Mouse (Mus musculus) G1E (cell line): Measurements from ENCODE around the gene Sbno2. TPM values are rescaled to one million over a fixed set of nuclear protein-coding genes. Genes with fewer than 3 reads are reported as not detected.

Experiments used
- ATAC-seq: 2 replicates; pipeline ENCODE4 v1.8.0; 2016; ENCODE audit warnings: mild to moderate bottlenecking; ENCODE audit not compliant: insufficient number of reproducible peaks, poor library complexity, low FRiP score, severe bottlenecking; ENCODE audit errors: extremely low read depth
- DNase-seq: peaks from one replicate; pipeline ENCODE4 v3.0.0; 2012; ENCODE audit warnings: low spot score
- H3K27me3 ChIP-seq: 2 replicates; pipeline ENCODE4 v1.6.1; 2012; ENCODE audit warnings: mild to moderate bottlenecking, low read length, inconsistent platforms; ENCODE audit not compliant: insufficient read depth
- H3K36me3 ChIP-seq: replicated peaks from 2 replicates; pipeline ENCODE3; 2012; ENCODE audit warnings: mild to moderate bottlenecking, inconsistent platforms
- H3K4me1 ChIP-seq: 2 replicates; pipeline ENCODE4 v1.6.1; 2012; ENCODE audit warnings: low read depth, low read length, inconsistent platforms, mixed read lengths; ENCODE audit not compliant: insufficient read depth
- H3K4me3 ChIP-seq: 2 replicates; pipeline ENCODE4 v1.5.1; 2012; ENCODE audit warnings: low read depth, mild to moderate bottlenecking, inconsistent platforms, low read length, moderate library complexity, mixed read lengths
- H3K9me3 ChIP-seq: replicated peaks from 2 replicates; pipeline ENCODE4 v1.6.1; 2012; ENCODE audit warnings: inconsistent platforms
- CTCF ChIP-seq: IDR thresholded peaks from 2 replicates; pipeline ENCODE4 v1.5.1; 2012; ENCODE audit warnings: low read depth, low read length, inconsistent platforms, mixed read lengths
- GATA1 ChIP-seq: IDR thresholded peaks from 2 replicates; pipeline ENCODE4 v1.6.1; 2012; ENCODE audit warnings: borderline replicate concordance, low read length, inconsistent platforms, mixed read lengths
- GATA2 ChIP-seq: IDR thresholded peaks from 2 replicates; pipeline ENCODE4 v1.6.1; 2012; ENCODE audit warnings: low read depth, low read length, inconsistent platforms, borderline replicate concordance
- POLR2AphosphoS5 ChIP-seq: IDR thresholded peaks from 2 replicates; pipeline ENCODE4 v1.6.1; 2012; ENCODE audit warnings: low read depth, low read length, inconsistent platforms; ENCODE audit not compliant: insufficient replicate concordance
- TAL1 ChIP-seq: conservative IDR thresholded peaks from 2 replicates; pipeline ENCODE4 v1.6.1; 2012; ENCODE audit warnings: low read depth, low read length, inconsistent platforms, mixed read lengths
- polyA plus RNA-seq: library from polyadenylated mRNA; stranded (reverse); fragments of >175 nt; gene quantifications from 2 replicates; pipeline ENCODE4 v1.2.3, GENCODE M21; 2012
- total RNA-seq, 2 experiments: library from RNA; stranded (forward) in 1 of 2; stranded (reverse) in 1 of 2; fragments of 200-1000 nt in 1 of 2; fragments of >200 nt in 1 of 2; fragmentation: Nextera tagmentation in 1 of 2; gene quantifications; 2 replicates each; pipeline ENCODE4 v1.2.3; 2014 to 2017

Gene Sbno2
- total and polyA plus RNA-seq, 3 experiments, result 18.1 to 37.4 (median 34.2) TPM

GRCm38 (mm10) chr10:80030191-80030590 is 75.2 kb downstream of the Sbno2 start:
- peaks cover 78% of the 10 kb centered on the region for H3K4me1 ChIP-seq
- no peak overlapping the region for H3K4me3 ChIP-seq
- H3K27me3 ChIP-seq, result no peaks in the 10 kb centered on the region
- peaks cover 96% of the 10 kb centered on the region for H3K36me3 ChIP-seq
- DNase-seq, result no peak
- TF ChIP-seq CTCF, result no peak
- no peak for TF ChIP-seq POLR2AphosphoS5
- no peak for TF ChIP-seq GATA2
- TF ChIP-seq GATA1, result no peak
- TF ChIP-seq TAL1, result no peak
- H3K9me3 ChIP-seq, result no peaks in the 10 kb centered on the region
- ATAC-seq, result no peak

GRCm38 (mm10) chr10:80028521-80028846 is 76.9 kb downstream of the Sbno2 start:
- H3K36me3 ChIP-seq, result peaks cover 96% of the 10 kb centered on the region

GRCm38 (mm10) chr10:80027681-80028520 is 77.5 kb downstream of the Sbno2 start:
- Histone ChIP-seq H3K4me3 (no peak overlapping the region; the same call in 1 of the 2 replicates), H3K36me3 (peaks cover 99% of the 10 kb centered on the region), H3K9me3 (no peaks in the 10 kb centered on the region), H3K4me1 (peaks cover 75% of the 10 kb centered on the region), H3K27me3 (no peaks in the 10 kb centered on the region)
- no peak for ATAC-seq
- TF ChIP-seq POLR2AphosphoS5 (no peak), GATA2 (no peak), CTCF (no peak), TAL1 (no peak), GATA1 (no peak)
- DNase-seq, result no peak

More at GRCm38 (mm10) chr10:80028521-80028846, 76.9 kb downstream of the Sbno2 start:
- Histone ChIP-seq H3K4me3 (no peak overlapping the region), H3K27me3 (no peaks in the 10 kb centered on the region), H3K9me3 (no peaks in the 10 kb centered on the region), H3K4me1 (peaks cover 79% of the 10 kb centered on the region)
- DNase-seq, result no peak
- ATAC-seq, result no peak
- TF ChIP-seq CTCF (no peak), POLR2AphosphoS5 (no peak), GATA2 (no peak), GATA1 (no peak), TAL1 (no peak)

GRCm38 (mm10) chr10:80025889-80026288 is 79.5 kb downstream of the Sbno2 start:
- TF ChIP-seq CTCF, result no peak
- TF ChIP-seq POLR2AphosphoS5, result 0 out of 2 replicates have a peak, but pooled peaks have one; percentile 21
- H3K36me3 ChIP-seq, result peaks cover 99% of the 10 kb centered on the region
- H3K9me3 ChIP-seq, result no peaks in the 10 kb centered on the region
- ATAC-seq (no peak), DNase-seq (no peak)
- H3K4me3 ChIP-seq, result 0 out of 2 replicates have a peak overlapping the region, but pooled peaks have one; percentile 20
- peaks cover 80% of the 10 kb centered on the region for H3K4me1 ChIP-seq
- no peaks in the 10 kb centered on the region for H3K27me3 ChIP-seq

- Histone ChIP-seq H3K4me1 (peaks cover 80% of the 10 kb centered on the region), H3K36me3 (peaks cover 99% of the 10 kb centered on the region), H3K4me3 (no peak overlapping the region), H3K27me3 (no peaks in the 10 kb centered on the region), H3K9me3 (no peaks in the 10 kb centered on the region)
- DNase-seq, result no peak
- TF ChIP-seq CTCF, result no peak
- no peak for TF ChIP-seq TAL1
- TF ChIP-seq POLR2AphosphoS5, result no peak
- no peak for TF ChIP-seq GATA2
- TF ChIP-seq GATA1, result no peak
- ATAC-seq, result no peak
Measured at GRCm38 (mm10) chr10:80025463-80025862, 79.9 kb downstream of the Sbno2 start.

- H3K36me3 ChIP-seq, result peaks cover 99% of the 10 kb centered on the region
- H3K9me3 ChIP-seq, result no peaks in the 10 kb centered on the region
- H3K4me1 ChIP-seq, result peaks cover 80% of the 10 kb centered on the region
- DNase-seq (no peak), ATAC-seq (no peak)
- H3K4me3 ChIP-seq, result no peak overlapping the region
- no peaks in the 10 kb centered on the region for H3K27me3 ChIP-seq
- TF ChIP-seq GATA2 (no peak), CTCF (no peak), POLR2AphosphoS5 (no peak), TAL1 (no peak)
Measured at GRCm38 (mm10) chr10:80025044-80025347, 80.4 kb downstream of the Sbno2 start.
